Mouse (Mus musculus) thymus, adult 2 months (tissue): ENCODE data around the gene Lrrc47. TPM values are rescaled to one million over a fixed set of nuclear protein-coding genes. Genes with fewer than 3 reads are reported as not detected.

Experiments used
- DNase-seq: peaks from one replicate; pipeline ENCODE4 v3.0.0; 2021
- H3K27ac ChIP-seq: fragments of 200-500 bp; 2 replicates; pipeline ENCODE4 v1.5.1; 2012; ENCODE audit warnings: low read length, control low read depth; ENCODE audit not compliant: control insufficient read depth, insufficient read depth
- H3K27me3 ChIP-seq: fragments of 200-500 bp; 2 replicates; pipeline ENCODE4 v1.6.1; 2012; ENCODE audit warnings: mild to moderate bottlenecking, low read length, moderate library complexity, mixed read lengths; ENCODE audit not compliant: control insufficient read depth, insufficient read depth
- H3K36me3 ChIP-seq: fragments of 200-500 bp; 2 replicates; pipeline ENCODE4 v1.6.1; 2012; ENCODE audit warnings: mild to moderate bottlenecking, low read length, moderate library complexity; ENCODE audit not compliant: control insufficient read depth, insufficient read depth
- H3K4me1 ChIP-seq: fragments of 200-500 bp; replicated peaks from 2 replicates; pipeline ENCODE4 v1.6.1; 2012; ENCODE audit warnings: low read length; ENCODE audit not compliant: control insufficient read depth, insufficient read depth
- H3K4me3 ChIP-seq: fragments of 200-500 bp; 2 replicates; pipeline ENCODE4 v1.5.1; 2012; ENCODE audit warnings: mild to moderate bottlenecking, low read length, control low read depth, moderate library complexity; ENCODE audit not compliant: control insufficient read depth, insufficient read depth
- CTCF ChIP-seq: fragments of 200-500 bp; IDR thresholded peaks from 2 replicates; pipeline ENCODE4 v1.5.1; 2012; ENCODE audit warnings: mild to moderate bottlenecking, control low read depth, low read length, moderate library complexity, borderline replicate concordance; ENCODE audit not compliant: control insufficient read depth, poor library complexity, insufficient read depth; ENCODE audit errors: extremely low read depth
- POLR2A ChIP-seq: fragments of 200-500 bp; IDR thresholded peaks from 2 replicates; pipeline ENCODE4 v1.6.1; 2012; ENCODE audit warnings: mild to moderate bottlenecking, low read length, control low read depth, moderate library complexity; ENCODE audit not compliant: control insufficient read depth, poor library complexity, insufficient read depth; ENCODE audit errors: extremely low read depth
- WGBS: fragments of 180-500 bp; shearing (Covaris S2); methylation state at CpG from one replicate; pipeline ENCODE4 v1.1.7; 2018; 5-methylcytosine and 5-hydroxymethylcytosine counted together
- polyA plus RNA-seq: library from polyadenylated mRNA; depleted of rRNA; stranded (reverse); fragments of >200 nt; gene quantifications from 2 replicates; pipeline ENCODE4 v1.2.3, GENCODE M21; 2012

Lrrc47 gene
- polyA plus RNA-seq, 1 experiment = 118 TPM

DNA sequence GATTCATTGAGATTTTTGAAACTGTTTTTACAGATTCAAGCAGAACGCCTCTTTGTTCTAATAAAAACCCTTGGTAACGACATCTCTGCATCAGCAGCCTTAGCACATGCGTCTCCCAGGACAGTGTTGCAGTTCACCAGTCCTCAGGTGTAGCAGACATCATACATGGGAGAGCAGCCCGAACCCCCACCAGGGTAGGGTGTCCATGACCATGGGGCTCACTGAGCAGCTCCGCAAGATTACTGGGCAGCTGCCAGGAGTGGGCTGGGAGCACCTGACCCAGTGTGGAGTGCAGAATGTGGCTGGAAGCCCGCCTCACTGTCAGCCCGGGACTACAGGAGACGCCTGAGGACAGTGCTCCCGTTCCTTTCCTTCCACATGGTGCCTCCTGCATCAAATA is 9.9 kb downstream of the Lrrc47 start:
- H3K4me3 ChIP-seq = no peak overlapping the region
- no peak overlapping the region for H3K27ac ChIP-seq
- 97% methylated on average over 9 of the region's 9 CpGs for WGBS
- TF ChIP-seq POLR2A (no peak), CTCF (no peak)
- H3K4me1 ChIP-seq = 0 out of 2 replicates have a peak, but pooled peaks cover 5% of the 10 kb centered on the region
- peaks cover 37% of the 10 kb centered on the region for H3K36me3 ChIP-seq
- H3K27me3 ChIP-seq = no peaks in the 10 kb centered on the region
- no peak for DNase-seq

- no peak for DNase-seq
- 87% methylated on average over 4 of the region's 4 CpGs for WGBS
- H3K36me3 ChIP-seq = peaks cover 31% of the 10 kb centered on the region
- TF ChIP-seq CTCF (no peak), POLR2A (no peak)
- H3K27me3 ChIP-seq = no peaks in the 10 kb centered on the region
- no peak overlapping the region for H3K27ac ChIP-seq
- H3K4me3 ChIP-seq = no peak overlapping the region
- H3K4me1 ChIP-seq = 0 out of 2 replicates have a peak, but pooled peaks cover 5% of the 10 kb centered on the region
These were observed 10.9 kb downstream of the Lrrc47 start for GRCm38 (mm10) chr4:154022407-154022806.

GRCm38 (mm10) chr4:154022844-154023243 is 11.3 kb downstream of the Lrrc47 start:
- no peak for DNase-seq
- Histone ChIP-seq H3K27me3 (no peaks in the 10 kb centered on the region), H3K4me3 (no peak overlapping the region), H3K36me3 (peaks cover 27% of the 10 kb centered on the region), H3K27ac (no peak overlapping the region), H3K4me1 (0 out of 2 replicates have a peak, but pooled peaks cover 5% of the 10 kb centered on the region)
- 82% methylated on average over 4 of the region's 4 CpGs for WGBS
- no peak for TF ChIP-seq POLR2A
- no peak for TF ChIP-seq CTCF

DNA sequence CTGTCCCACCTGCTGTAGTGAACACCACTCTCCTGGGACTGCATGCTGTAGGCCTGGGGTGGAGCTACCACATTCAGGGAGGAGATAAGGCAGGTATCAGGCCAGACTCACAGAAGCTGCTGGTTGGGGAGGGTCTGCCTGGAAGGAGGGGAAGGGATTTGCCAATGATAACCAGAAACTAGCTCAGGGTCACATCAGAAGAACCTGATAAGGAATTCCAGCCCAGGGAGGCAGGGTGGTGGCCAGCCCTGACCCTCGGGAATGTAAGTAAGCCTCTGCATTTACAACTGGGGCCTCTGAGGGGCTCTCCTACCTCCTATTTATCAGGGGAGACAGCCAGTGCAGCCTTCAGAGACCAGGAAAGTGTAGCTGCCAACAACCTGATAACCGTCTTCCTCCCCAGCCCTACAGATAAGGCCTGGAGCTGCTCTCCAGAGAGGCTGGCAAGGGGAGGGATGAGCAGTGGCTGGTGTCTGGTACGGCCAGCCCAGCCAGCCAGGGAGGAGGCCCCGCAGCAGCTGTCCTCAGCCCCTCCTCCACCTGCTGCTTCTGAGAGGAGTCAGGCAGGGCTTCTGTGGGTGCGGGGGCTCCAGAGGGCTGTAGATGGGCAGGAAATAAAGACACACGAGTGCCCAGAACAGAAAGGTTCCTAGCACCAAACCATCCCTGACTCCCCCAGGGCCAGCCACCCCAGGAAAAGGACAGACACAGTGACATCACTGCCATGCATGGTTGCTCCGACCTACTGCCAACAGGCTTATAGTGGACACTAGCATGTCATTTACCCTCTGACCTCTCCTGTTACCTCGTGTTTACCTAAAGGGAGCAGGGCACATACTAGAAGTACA is 12.4 kb downstream of the Lrrc47 start:
- H3K27me3 ChIP-seq = no peaks in the 10 kb centered on the region
- no peak overlapping the region for H3K27ac ChIP-seq
- 45% methylated on average over 8 of the region's 8 CpGs for WGBS
- H3K36me3 ChIP-seq = peaks cover 17% of the 10 kb centered on the region
- H3K4me1 ChIP-seq = 0 out of 2 replicates have a peak, but pooled peaks cover 5% of the 10 kb centered on the region
- DNase-seq = no peak
- no peak for TF ChIP-seq CTCF
- no peak for TF ChIP-seq POLR2A
- H3K4me3 ChIP-seq = no peak overlapping the region

- 63% methylated on average over 17 of the region's 17 CpGs for WGBS
- Histone ChIP-seq H3K27ac (no peak overlapping the region), H3K4me1 (0 out of 2 replicates have a peak, but pooled peaks cover 5% of the 10 kb centered on the region), H3K36me3 (peaks cover 10% of the 10 kb centered on the region; the same call in 1 of the 2 replicates), H3K27me3 (no peaks in the 10 kb centered on the region), H3K4me3 (no peak overlapping the region)
- TF ChIP-seq POLR2A (no peak), CTCF (no peak)
- DNase-seq = no peak
These were observed 13.4 kb downstream of the Lrrc47 start for GRCm38 (mm10) chr4:154024729-154025521.
